Mouse (Mus musculus): ENCODE measurements at regions not wholly inside any gene's neighbourhood (a gene's known extent, or its start where the extent isn't known, plus 50 kb on each side); places are given as distances from the start of the nearest gene placed in this dataset.

GRCm38 (mm10) chr12:77179138-77179537 lies 58.8 kb upstream of the Fut8 start:
- no peak for DNase-seq

DNA sequence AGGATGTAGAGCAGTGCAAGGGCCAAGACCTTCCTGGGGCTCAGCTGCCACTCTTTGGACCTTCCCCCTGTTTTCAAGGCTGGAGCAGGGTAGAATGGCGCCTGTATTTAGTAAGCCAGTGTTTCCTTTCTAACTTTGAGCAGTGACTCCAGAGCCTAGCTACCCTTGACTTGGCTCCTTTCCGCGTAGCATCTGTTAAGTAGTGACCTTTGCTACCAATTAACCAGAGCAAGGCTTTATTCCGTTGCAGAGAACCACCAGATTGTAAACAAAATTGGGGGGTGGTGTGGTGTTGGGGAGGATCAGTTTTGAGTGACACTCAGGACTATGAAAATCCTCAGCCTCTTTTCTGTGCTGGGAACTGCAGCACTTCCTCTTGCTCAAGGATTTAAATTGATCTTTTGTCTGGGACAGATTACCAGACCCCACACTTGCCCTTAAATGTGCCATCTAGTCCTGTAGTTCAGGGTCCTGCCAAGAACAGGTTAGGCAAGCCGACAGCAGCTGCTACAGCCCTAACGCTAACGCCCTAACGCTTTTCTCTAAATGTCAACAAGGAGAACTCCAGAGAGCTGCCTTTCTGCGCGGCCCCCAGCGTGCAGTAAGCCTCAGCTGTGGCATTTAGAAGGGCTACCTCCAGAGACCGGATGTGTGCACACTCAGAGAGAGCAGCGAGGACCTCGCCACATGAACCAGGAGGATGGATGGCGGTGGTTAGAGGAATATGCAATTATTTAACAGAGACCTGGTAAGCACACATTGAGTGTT lies 59.9 kb upstream of the Fut8 start:
- DNase-seq: no peak
- intact Hi-C loops (cut with DNase I): loop anchor here (5.0 kb wide), 1 partner anchor 34 kb away; no protein-coding TSS in a partner anchor

More at GRCm38 (mm10) chr12:77179138-77179537, 58.8 kb upstream of the Fut8 start:
- intact Hi-C loops (cut with DNase I): loop anchor here (5.0 kb wide), 1 partner anchor 33 kb away; no protein-coding TSS in a partner anchor

DNA sequence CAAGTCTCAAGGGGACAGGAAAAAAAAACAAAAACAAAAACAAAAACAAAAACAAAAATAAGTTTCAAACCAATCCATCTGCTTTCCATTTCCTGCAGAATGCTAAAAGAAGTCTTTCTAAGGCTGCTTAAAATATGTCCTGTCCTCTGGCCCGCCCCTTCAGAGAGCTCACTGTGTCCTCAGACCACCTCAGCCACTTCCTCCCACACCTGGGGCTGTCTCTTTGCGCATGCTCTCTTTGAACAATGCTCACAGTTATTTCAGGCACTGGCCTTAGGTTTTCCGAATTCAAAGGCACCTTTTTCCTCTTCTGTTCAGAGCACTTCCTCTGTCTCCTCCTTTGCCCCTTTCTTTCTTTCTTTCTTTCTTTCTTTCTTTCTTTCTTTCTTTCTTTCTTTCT lies 60.6 kb upstream of the Fut8 start:
- no peak for DNase-seq
- intact Hi-C loops (cut with DNase I): loop anchor here (5.0 kb wide), 1 partner anchor 35 kb away; no protein-coding TSS in a partner anchor

GRCm38 (mm10) chr12:77174032-77174431 lies 63.9 kb upstream of the Fut8 start:
- intact Hi-C loops (cut with DNase I): no loop called here
- no peak for DNase-seq

- intact Hi-C loops (cut with DNase I): no loop called here
- DNase-seq: no peak
Observed at GRCm38 (mm10) chr12:77172540-77172939, 65.4 kb upstream of the Fut8 start.

DNA sequence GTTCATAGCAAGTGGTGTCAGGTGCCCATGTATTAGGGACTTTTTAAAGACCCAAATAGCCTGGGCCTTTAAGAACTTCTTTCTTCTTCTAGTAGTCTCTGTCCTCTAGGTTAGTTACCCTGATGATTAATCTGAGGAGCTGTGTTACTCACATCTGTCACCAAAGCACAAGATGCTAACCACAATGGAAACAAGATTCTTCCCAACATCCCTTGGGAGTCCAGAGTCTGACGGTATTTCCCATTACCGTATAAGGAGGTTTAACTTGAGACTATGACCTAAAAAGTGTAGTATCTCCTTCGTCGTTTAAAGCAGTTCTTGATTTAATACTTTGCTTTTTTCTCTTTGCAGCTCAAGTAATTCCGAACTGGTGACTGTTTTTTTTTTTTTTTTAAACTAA lies 67.7 kb upstream of the Fut8 start:
- intact Hi-C loops (cut with DNase I): no loop called here
- DNase-seq: no peak

DNA sequence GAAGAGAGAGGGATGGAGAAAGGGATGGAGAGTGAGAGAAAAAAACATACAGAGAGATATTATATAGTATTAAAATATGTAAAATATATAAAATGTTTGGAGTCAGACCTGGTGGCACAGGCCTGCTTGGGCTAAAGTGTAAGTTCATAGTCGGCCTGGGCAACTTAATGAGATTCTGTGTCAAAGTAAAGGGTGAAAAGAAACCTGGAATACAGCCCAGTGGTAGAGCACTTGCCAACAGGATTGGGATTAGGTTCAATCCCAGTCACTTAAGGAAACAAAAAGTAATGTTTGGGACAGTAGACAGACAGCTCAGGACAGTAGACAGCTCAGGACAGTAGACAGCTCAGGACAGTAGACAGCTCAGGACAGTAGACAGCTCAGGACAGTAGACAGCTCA lies 69.6 kb upstream of the Fut8 start:
- no peak for DNase-seq
- intact Hi-C loops (cut with DNase I): no loop called here

- intact Hi-C loops (cut with DNase I): no loop called here
- no peak for DNase-seq
Observed at GRCm38 (mm10) chr12:77156698-77157097, 81.2 kb upstream of the Fut8 start.

GRCm38 (mm10) chr12:77155626-77156025 lies 82.3 kb upstream of the Fut8 start:
- intact Hi-C loops (cut with DNase I): no loop called here
- no peak for DNase-seq

DNA sequence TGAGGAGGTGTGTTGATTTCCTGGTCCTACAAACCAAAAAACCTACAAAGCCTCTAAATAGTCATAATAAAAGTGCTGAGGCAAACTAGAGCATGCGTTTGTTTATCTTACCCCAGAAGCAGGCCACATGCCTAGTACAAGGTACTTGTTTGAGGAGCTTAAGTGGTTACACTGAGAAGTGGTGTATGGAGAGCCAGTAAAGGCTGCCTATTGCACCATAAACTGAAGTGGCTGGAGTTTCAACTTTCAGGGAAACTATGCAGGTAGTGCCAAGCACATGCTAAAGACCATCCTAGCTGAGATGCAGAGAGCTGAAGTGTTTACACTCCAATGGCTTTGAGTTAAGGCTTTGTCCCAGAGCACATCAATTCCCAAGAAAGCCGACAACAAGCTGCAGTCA lies 86.5 kb upstream of the Fut8 start:
- intact Hi-C loops (cut with DNase I): no loop called here
- DNase-seq: no peak

DNA sequence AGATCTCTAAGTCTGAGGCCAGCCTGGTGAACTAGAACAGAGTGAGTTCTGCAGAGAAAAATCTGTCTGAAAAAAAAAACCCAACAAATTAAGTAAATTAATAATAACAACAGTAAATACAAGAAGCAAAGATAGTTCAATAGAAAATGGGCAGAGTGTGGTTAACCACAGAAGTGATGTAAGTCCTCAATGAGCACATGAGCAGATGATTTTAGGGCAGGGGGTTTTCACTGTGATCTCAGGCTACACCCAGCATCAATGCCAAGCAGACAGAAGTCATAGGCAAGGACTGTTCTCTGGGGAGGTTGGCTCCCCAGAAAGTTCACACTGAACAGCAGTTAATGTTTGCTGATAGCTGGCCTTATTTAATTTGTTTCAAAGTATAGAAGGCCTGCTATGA lies 88.1 kb upstream of the Fut8 start:
- intact Hi-C loops (cut with DNase I): no loop called here
- no peak for DNase-seq

DNA sequence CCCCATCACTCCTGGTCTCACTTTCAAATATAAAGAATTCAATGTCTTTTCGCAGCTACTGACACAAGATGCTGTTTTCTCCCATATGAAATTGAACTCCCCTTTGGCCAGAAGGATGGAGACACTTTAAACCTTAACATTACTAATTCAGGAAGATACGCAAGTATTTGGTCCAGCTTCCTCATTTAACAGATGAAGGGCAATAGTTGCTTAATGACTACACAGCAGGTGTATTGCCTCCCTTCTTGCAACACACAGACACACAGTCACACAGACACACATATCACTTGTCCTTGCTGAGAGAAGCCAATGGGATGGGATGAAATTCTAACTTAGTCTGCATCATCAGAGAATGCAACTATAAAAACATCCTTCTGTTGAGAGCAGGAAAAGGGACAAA lies 89.8 kb upstream of the Fut8 start:
- intact Hi-C loops (cut with DNase I): no loop called here

DNA sequence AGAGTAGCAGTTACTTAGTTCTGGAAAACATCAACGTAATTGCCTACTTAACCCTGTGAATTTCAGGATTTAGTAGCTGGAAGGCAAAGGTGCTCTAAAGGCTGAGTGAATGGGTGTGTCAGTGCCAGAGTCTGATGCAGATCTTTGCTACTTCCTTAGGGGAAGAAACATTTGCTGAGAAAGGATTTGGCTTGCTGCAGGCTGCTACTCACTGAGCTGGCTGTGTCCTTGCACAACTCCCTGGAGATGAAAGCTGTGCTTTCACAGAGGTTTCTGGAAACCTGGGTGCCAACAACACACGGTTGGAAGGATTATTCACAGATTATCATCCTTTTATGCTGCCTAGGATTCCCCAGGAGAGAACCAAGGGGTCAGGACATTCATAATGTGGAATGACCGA lies 94.0 kb upstream of the Fut8 start:
- intact Hi-C loops (cut with DNase I): no loop called here
- DNase-seq: no peak

More for the DNA sequence above, 89.8 kb upstream of the Fut8 start:
- no peak for DNase-seq

DNA sequence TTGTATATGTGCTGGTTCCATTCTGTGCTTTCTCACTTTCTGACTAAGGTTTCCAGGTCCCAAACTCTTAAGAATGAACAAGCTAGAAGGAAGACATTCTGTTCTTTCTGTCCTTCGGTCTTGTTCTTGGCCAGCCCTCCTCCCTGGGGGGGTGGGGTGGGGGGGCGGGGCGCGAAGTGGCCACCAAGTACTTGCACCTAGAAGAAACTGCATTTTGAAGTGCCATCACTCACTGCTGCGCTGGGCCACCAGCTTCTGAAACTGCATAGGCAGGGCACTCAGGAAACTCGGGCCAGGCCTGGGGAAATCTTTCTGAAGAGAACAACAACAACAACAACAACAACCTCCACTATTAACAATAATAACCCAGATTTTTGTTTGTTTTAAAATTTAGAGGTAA lies 94.4 kb upstream of the Fut8 start:
- intact Hi-C loops (cut with DNase I): no loop called here
- no peak for DNase-seq

DNA sequence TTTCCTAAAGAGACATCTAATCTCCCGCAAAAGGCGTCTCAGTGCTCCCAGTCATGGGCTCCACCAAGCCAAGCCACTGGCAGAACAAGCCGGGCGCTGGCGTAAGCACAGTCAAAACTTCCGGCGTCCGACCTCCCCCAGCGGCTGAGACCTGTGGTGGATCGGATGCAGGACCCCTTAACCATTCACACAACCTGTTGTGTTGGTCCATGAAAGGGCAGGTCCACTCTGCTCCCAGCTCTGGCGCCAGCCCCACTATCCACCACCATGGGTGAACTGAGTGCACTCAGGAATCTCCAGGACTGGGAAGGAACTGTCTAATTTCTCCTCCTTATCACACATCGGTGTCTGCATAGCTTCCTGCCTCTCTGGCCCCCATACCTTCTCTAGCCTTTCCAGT lies 94.8 kb upstream of the Fut8 start:
- intact Hi-C loops (cut with DNase I): no loop called here
- DNase-seq: no peak

DNA sequence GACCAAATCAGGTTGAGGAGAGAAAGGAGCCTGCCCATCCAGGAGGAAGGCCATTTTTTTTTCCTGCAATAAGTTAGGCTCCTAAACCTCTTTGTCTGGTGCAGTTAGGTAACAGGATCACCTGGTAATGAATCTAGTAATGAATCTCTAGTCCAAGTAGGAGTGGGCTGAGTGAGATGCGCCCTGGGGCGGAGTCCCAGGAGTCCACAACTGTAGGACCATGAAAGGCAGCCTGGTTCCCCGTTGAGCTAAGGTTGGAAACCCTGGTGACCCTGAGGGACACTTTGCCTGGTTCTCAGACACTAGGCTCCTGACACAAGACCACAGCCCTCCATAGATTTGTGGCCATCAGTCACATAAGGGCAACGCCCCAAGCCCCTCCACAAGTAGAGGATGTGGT lies 95.7 kb upstream of the Fut8 start:
- DNase-seq: no peak
- intact Hi-C loops (cut with DNase I): no loop called here

DNA sequence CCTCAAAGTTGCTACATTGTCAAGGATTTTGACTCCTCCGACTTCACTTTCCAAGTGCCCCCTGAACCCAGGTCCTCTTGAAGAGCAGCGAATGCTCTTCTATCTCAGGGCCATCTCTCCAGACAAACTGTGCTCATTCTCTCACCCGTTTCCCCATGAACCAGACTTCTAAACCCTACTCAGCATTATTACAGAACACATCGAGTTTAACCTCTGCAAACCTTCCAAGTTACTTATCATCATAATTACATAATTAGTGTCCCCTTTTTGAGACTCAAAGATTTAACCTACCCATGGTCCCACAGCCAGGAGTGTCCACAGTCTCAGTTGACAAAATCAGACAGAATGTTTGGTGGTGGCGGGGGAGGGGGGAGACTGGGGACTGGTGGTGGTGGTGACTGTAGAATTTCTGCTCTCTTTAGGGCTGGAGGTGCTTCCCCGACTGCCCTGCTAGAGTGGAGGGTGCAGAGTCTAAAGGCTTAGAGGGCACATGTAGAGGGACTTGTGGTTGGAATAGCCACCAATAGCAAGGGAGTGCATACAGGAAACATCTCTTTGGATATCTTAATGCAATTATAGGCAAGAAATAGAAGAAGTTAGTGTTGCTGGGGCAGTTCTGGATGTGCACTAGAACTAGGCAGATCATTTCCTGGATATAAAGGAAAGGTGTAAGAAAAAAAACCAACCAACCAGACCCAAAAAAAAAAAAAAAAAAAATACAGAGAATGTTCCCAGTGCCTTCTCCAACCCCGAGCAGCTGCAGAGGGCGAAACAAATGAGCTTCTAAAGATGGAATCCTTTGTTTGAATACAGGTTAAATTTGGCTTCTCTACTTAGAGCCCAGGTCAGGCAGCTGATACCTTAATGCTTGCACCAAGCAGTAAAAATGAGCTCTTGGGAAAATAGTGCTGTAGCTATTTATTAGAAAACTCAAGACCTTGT lies 96.4 kb upstream of the Fut8 start:
- intact Hi-C loops (cut with DNase I): no loop called here
- DNase-seq: no peak

- intact Hi-C loops (cut with DNase I): no loop called here
- no peak for DNase-seq
Observed at GRCm38 (mm10) chr12:77140656-77141055, 97.3 kb upstream of the Fut8 start.

GRCm38 (mm10) chr12:77140141-77140540 lies 97.8 kb upstream of the Fut8 start:
- peak; percentile 17 to 24 for DNase-seq

GRCm38 (mm10) chr12:77139718-77140117 lies 98.2 kb upstream of the Fut8 start:
- no peak for DNase-seq

More at GRCm38 (mm10) chr12:77140141-77140540, 97.8 kb upstream of the Fut8 start:
- intact Hi-C loops (cut with DNase I): no loop called here

GRCm38 (mm10) chr12:77138506-77139201 lies 99.3 kb upstream of the Fut8 start:
- intact Hi-C loops (cut with DNase I): no loop called here
- no peak for DNase-seq

More at GRCm38 (mm10) chr12:77139718-77140117, 98.2 kb upstream of the Fut8 start:
- intact Hi-C loops (cut with DNase I): no loop called here
